Mouse (Mus musculus): Measurements from ENCODE around the gene Mlec. TPM values are rescaled to one million over a fixed set of nuclear protein-coding genes. Genes with fewer than 3 reads are reported as not detected.

The Mlec gene
- polyA plus RNA-seq, 1 experiment from 2014 or later: 68.5 TPM

- H3K4me1 ChIP-seq (ENCODE audit: control insufficient read depth, insufficient read depth, low read length): peaks cover 7% of the 10 kb centered on the region
- peaks cover 27% of the 10 kb centered on the region for H3K36me3 ChIP-seq (ENCODE audit: control insufficient read depth, insufficient read depth, low read length)
- no peak for ATAC-seq
Measured at GRCm38 (mm10) chr5:115146747-115147130, 11.2 kb downstream of the Mlec start.

GRCm38 (mm10) chr5:115145976-115146746 is 11.8 kb downstream of the Mlec start:
- Histone ChIP-seq H3K27ac (ENCODE audit: low read length) (0 out of 2 replicates have a peak overlapping the region, but pooled peaks have one; percentile 24), H3K9ac (ENCODE audit: low read depth, low read length) (no peak overlapping the region), H3K9me3 (ENCODE audit: control insufficient read depth, low read length) (no peaks in the 10 kb centered on the region), H3K4me2 (ENCODE audit: low read depth, low read length) (no peak overlapping the region), H3K36me3 (ENCODE audit: control insufficient read depth, insufficient read depth, low read length) (peaks cover 27% of the 10 kb centered on the region), H3K4me1 (ENCODE audit: control insufficient read depth, insufficient read depth, low read length) (peaks cover 5% of the 10 kb centered on the region), H3K27me3 (replicated peaks; ENCODE audit: control insufficient read depth, insufficient read depth, low read length) (no peaks in the 10 kb centered on the region), H3K4me3 (ENCODE audit: low read length) (no peak overlapping the region)
- ATAC-seq: no peak
- 76% methylated on average over 6 of the region's 6 CpGs for WGBS

More at GRCm38 (mm10) chr5:115146747-115147130, 11.2 kb downstream of the Mlec start:
- Histone ChIP-seq H3K4me2 (ENCODE audit: low read depth, low read length) (no peak overlapping the region), H3K9me3 (ENCODE audit: control insufficient read depth, low read length) (no peaks in the 10 kb centered on the region), H3K9ac (ENCODE audit: low read depth, low read length) (no peak overlapping the region), H3K27me3 (replicated peaks; ENCODE audit: control insufficient read depth, insufficient read depth, low read length) (no peaks in the 10 kb centered on the region), H3K4me3 (ENCODE audit: low read length) (no peak overlapping the region), H3K27ac (ENCODE audit: low read length) (no peak overlapping the region)

- no peak overlapping the region for H3K9ac ChIP-seq (ENCODE audit: low read depth, low read length)
- H3K27me3 ChIP-seq (replicated peaks; ENCODE audit: control insufficient read depth, insufficient read depth, low read length): no peaks in the 10 kb centered on the region
- H3K9me3 ChIP-seq (ENCODE audit: control insufficient read depth, low read length): no peaks in the 10 kb centered on the region
- H3K4me2 ChIP-seq (ENCODE audit: low read depth, low read length): no peak overlapping the region
- H3K4me3 ChIP-seq (ENCODE audit: low read length): no peak overlapping the region
- H3K27ac ChIP-seq (ENCODE audit: low read length): no peak overlapping the region
- peaks cover 20% of the 10 kb centered on the region for H3K36me3 ChIP-seq (ENCODE audit: control insufficient read depth, insufficient read depth, low read length)
- WGBS: 78% methylated on average over 11 of the region's 11 CpGs
- H3K4me1 ChIP-seq (ENCODE audit: control insufficient read depth, insufficient read depth, low read length): peaks cover 5% of the 10 kb centered on the region
- ATAC-seq: no peak
Measured at GRCm38 (mm10) chr5:115145253-115145968, 12.6 kb downstream of the Mlec start.

- Histone ChIP-seq H3K27ac (ENCODE audit: low read length) (no peak overlapping the region), H3K9me3 (ENCODE audit: control insufficient read depth, low read length) (no peaks in the 10 kb centered on the region), H3K4me3 (ENCODE audit: low read length) (no peak overlapping the region), H3K4me1 (ENCODE audit: control insufficient read depth, insufficient read depth, low read length) (peaks cover 5% of the 10 kb centered on the region), H3K27me3 (replicated peaks; ENCODE audit: control insufficient read depth, insufficient read depth, low read length) (no peaks in the 10 kb centered on the region), H3K9ac (ENCODE audit: low read depth, low read length) (no peak overlapping the region), H3K4me2 (ENCODE audit: low read depth, low read length) (no peak overlapping the region), H3K36me3 (ENCODE audit: control insufficient read depth, insufficient read depth, low read length) (peaks cover 11% of the 10 kb centered on the region)
- 78% methylated on average over 6 of the region's 6 CpGs for WGBS
- no peak for ATAC-seq
Measured at GRCm38 (mm10) chr5:115144471-115144870, 13.5 kb downstream of the Mlec start.

- Histone ChIP-seq H3K27me3 (replicated peaks; ENCODE audit: control insufficient read depth, insufficient read depth, low read length) (no peaks in the 10 kb centered on the region), H3K36me3 (ENCODE audit: control insufficient read depth, insufficient read depth, low read length) (peaks cover 7% of the 10 kb centered on the region), H3K4me1 (ENCODE audit: control insufficient read depth, insufficient read depth, low read length) (peaks cover 5% of the 10 kb centered on the region), H3K4me3 (ENCODE audit: low read length) (no peak overlapping the region), H3K9ac (ENCODE audit: low read depth, low read length) (no peak overlapping the region), H3K4me2 (ENCODE audit: low read depth, low read length) (no peak overlapping the region), H3K27ac (ENCODE audit: low read length) (no peak overlapping the region), H3K9me3 (ENCODE audit: control insufficient read depth, low read length) (no peaks in the 10 kb centered on the region)
- 75% methylated on average over 10 of the region's 10 CpGs for WGBS
- no peak for ATAC-seq
Measured at GRCm38 (mm10) chr5:115143552-115143951, 14.4 kb downstream of the Mlec start.

GRCm38 (mm10) chr5:115142166-115142697 is 15.7 kb downstream of the Mlec start:
- 90% methylated on average over 9 of the region's 9 CpGs for WGBS

GRCm38 (mm10) chr5:115140726-115141125 is 17.3 kb downstream of the Mlec start:
- H3K4me2 ChIP-seq (ENCODE audit: low read depth, low read length): no peak overlapping the region
- no peaks in the 10 kb centered on the region for H3K9me3 ChIP-seq (ENCODE audit: control insufficient read depth, low read length)
- no peak overlapping the region for H3K4me3 ChIP-seq (ENCODE audit: low read length)
- H3K9ac ChIP-seq (ENCODE audit: low read depth, low read length): no peak overlapping the region
- no peaks in the 10 kb centered on the region for H3K4me1 ChIP-seq (ENCODE audit: control insufficient read depth, insufficient read depth, low read length)
- peaks cover 3% of the 10 kb centered on the region; the same call in 1 of the 2 replicates for H3K36me3 ChIP-seq (ENCODE audit: control insufficient read depth, insufficient read depth, low read length)
- 57% methylated on average over 3 of the region's 3 CpGs for WGBS
- H3K27me3 ChIP-seq (replicated peaks; ENCODE audit: control insufficient read depth, insufficient read depth, low read length): no peaks in the 10 kb centered on the region
- no peak overlapping the region for H3K27ac ChIP-seq (ENCODE audit: low read length)
- no peak for ATAC-seq

More at GRCm38 (mm10) chr5:115142166-115142697, 15.7 kb downstream of the Mlec start:
- no peak for ATAC-seq
- no peaks in the 10 kb centered on the region for H3K27me3 ChIP-seq (replicated peaks; ENCODE audit: control insufficient read depth, insufficient read depth, low read length)
- no peaks in the 10 kb centered on the region for H3K4me1 ChIP-seq (ENCODE audit: control insufficient read depth, insufficient read depth, low read length)
- peaks cover 4% of the 10 kb centered on the region for H3K36me3 ChIP-seq (ENCODE audit: control insufficient read depth, insufficient read depth, low read length)
- no peak overlapping the region for H3K27ac ChIP-seq (ENCODE audit: low read length)
- H3K9me3 ChIP-seq (ENCODE audit: control insufficient read depth, low read length): no peaks in the 10 kb centered on the region
- no peak overlapping the region for H3K4me3 ChIP-seq (ENCODE audit: low read length)
- H3K4me2 ChIP-seq (ENCODE audit: low read depth, low read length): no peak overlapping the region
- no peak overlapping the region for H3K9ac ChIP-seq (ENCODE audit: low read depth, low read length)

- Histone ChIP-seq H3K36me3 (ENCODE audit: control insufficient read depth, insufficient read depth, low read length) (no peaks in the 10 kb centered on the region), H3K4me1 (ENCODE audit: control insufficient read depth, insufficient read depth, low read length) (no peaks in the 10 kb centered on the region; the same call in 1 of the 2 replicates), H3K27ac (ENCODE audit: low read length) (no peak overlapping the region), H3K4me3 (ENCODE audit: low read length) (no peak overlapping the region), H3K27me3 (replicated peaks; ENCODE audit: control insufficient read depth, insufficient read depth, low read length) (no peaks in the 10 kb centered on the region), H3K9ac (ENCODE audit: low read depth, low read length) (no peak overlapping the region), H3K9me3 (ENCODE audit: control insufficient read depth, low read length) (no peaks in the 10 kb centered on the region), H3K4me2 (ENCODE audit: low read depth, low read length) (no peak overlapping the region)
- no peak for ATAC-seq
- WGBS: 50% methylated on average over 4 of the region's 4 CpGs
Measured at GRCm38 (mm10) chr5:115139124-115139523, 18.9 kb downstream of the Mlec start.
